Mouse (Mus musculus): ENCODE data around the gene Iqgap1.
"Not testable (repeated sequence)": the region's sequence is repeated elsewhere in the genome, so short reads cannot be mapped to it uniquely, and the experiment has no call there.

Iqgap1 gene

GRCm38 (mm10) chr7:80766072-80766471, 59.7 kb downstream of the Iqgap1 start:
- peak in 1 of 2 experiments; percentile 32 for DNase-seq

GRCm38 (mm10) chr7:80763864-80764437, 61.8 kb downstream of the Iqgap1 start:
- DNase-seq: peak in 1 of 2 experiments; percentile 66

- peak; percentile 53 to 72 for DNase-seq
Measured at GRCm38 (mm10) chr7:80762297-80762696, 63.5 kb downstream of the Iqgap1 start.

GRCm38 (mm10) chr7:80754086-80754485, 71.7 kb downstream of the Iqgap1 start:
- DNase-seq: peak; percentile 78 to 83

- DNase-seq: peak; percentile 59 to 65
Measured at GRCm38 (mm10) chr7:80753613-80754012, 72.2 kb downstream of the Iqgap1 start.

- DNase-seq: no peak
Measured at GRCm38 (mm10) chr7:80749624-80750023, 76.2 kb downstream of the Iqgap1 start.

GRCm38 (mm10) chr7:80749109-80749508, 76.7 kb downstream of the Iqgap1 start:
- not testable (repeated sequence) for DNase-seq

- DNase-seq: no peak
Measured at GRCm38 (mm10) chr7:80747371-80747770, 78.4 kb downstream of the Iqgap1 start.

- no peak for DNase-seq
Measured at GRCm38 (mm10) chr7:80746166-80746761, 79.5 kb downstream of the Iqgap1 start.

- no peak for DNase-seq
Measured at GRCm38 (mm10) chr7:80745746-80746145, 80.0 kb downstream of the Iqgap1 start.

GRCm38 (mm10) chr7:80745250-80745649, 80.5 kb downstream of the Iqgap1 start:
- DNase-seq: no peak

GRCm38 (mm10) chr7:80743920-80744630, 81.7 kb downstream of the Iqgap1 start:
- DNase-seq: peak in 1 of 2 experiments; percentile 28

GRCm38 (mm10) chr7:80742671-80743070, 83.1 kb downstream of the Iqgap1 start:
- no peak for DNase-seq

GRCm38 (mm10) chr7:80740954-80741353, 84.8 kb downstream of the Iqgap1 start:
- DNase-seq: peak; percentile 77 to 86

GRCm38 (mm10) chr7:80736199-80736598, 89.6 kb downstream of the Iqgap1 start:
- DNase-seq: no peak

- no peak for DNase-seq
Measured at GRCm38 (mm10) chr7:80732986-80733385, 92.8 kb downstream of the Iqgap1 start.

- DNase-seq: peak; percentile 56 to 58
Measured at GRCm38 (mm10) chr7:80729662-80730061, 96.1 kb downstream of the Iqgap1 start.

- no peak for DNase-seq
Measured at GRCm38 (mm10) chr7:80721041-80721440, 104.7 kb downstream of the Iqgap1 start.

GRCm38 (mm10) chr7:80719582-80719981, 106.2 kb downstream of the Iqgap1 start:
- DNase-seq: no peak

- DNase-seq: no peak
Measured at GRCm38 (mm10) chr7:80719038-80719437, 106.7 kb downstream of the Iqgap1 start.

GRCm38 (mm10) chr7:80718471-80718870, 107.3 kb downstream of the Iqgap1 start:
- DNase-seq: no peak

GRCm38 (mm10) chr7:80716758-80717157, 109.0 kb downstream of the Iqgap1 start:
- no peak for DNase-seq

- DNase-seq: no peak
Measured at GRCm38 (mm10) chr7:80715306-80715705, 110.5 kb downstream of the Iqgap1 start.

- no peak for DNase-seq
Measured at GRCm38 (mm10) chr7:80711496-80711895, 114.3 kb downstream of the Iqgap1 start.

All from lung, adult 18-20 months (tissue).